Mouse (Mus musculus): ENCODE data around the gene Tbc1d8.

Gene Tbc1d8

DNA sequence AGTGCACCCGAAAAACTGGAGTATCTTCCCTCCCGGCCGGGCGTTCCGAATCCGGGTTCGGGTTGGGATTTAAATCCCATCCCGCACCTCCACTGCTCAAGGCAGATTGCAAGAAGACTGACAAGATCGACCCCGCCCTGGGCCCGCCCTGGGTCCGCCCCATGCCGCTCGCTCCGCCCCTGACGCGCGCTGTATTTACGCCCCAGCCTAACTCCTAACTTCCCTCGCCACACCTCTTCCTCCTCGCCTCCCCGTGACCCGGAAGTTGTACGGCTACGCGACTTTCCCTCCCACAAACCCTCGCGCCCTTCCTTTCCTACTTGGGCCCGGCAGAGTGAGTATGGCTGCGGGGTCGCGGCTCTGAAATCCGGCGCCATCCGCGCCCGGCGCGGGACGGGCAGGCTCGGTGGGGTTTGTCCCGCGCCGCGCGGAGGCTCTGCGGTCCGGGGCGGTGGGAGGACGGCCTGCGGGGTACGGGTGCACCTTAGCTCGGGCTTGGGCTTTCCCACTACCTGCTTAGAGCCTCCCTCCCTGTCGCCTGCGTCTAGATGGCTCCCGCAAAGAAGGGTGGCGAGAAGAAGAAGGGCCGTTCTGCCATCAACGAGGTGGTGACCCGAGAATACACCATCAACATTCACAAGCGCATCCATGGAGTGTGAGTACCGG lies 110.8 kb downstream of the Tbc1d8 start, which contains the start of gene Rpl31:
Rpl31 (plus strand) TSS at position 242 of the 666 bp plus-strand sequence.
- in situ Hi-C loops (cut with MseI, MboI): no loop called here

DNA sequence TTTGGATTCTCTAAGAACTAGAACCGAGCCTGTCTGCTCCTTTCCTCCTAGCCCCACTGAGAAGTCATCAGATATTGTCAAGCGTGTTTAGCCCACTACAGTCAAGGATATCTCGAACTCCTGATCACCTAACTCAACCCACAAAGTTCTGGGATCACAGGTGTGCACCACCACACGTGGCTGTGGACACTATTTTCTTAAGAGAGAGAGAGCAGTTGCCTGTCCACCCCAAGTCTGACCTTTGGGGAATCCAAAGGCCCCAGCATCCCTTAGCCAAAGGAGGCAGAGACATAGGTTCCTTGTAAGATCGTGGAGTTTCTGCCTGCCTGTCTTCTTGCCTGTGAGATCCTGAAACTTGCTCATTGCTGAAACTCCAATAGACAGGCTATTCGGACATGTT lies 111.5 kb downstream of the Tbc1d8 start:
- in situ Hi-C loops (cut with MseI, MboI): no loop called here

DNA sequence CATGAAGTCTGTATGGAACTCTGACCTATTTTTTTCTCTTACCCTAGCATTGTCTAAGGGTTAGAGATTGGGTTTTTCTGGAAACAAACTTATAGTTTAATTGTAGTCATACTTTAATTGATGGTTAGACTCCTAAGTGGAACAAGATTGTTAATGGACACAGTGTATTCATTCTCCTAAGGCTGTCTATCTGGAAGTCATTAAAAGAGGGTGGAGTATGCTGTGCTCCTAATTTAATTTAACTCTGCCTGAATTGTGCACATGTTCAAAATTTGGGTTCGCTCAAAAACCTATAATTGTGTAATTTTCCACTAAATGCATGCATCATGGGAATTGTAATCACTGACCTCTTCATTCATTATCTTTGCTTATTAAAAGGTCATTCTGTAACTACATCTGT lies 113.0 kb downstream of the Tbc1d8 start:
- in situ Hi-C loops (cut with MseI, MboI): no loop called here

DNA sequence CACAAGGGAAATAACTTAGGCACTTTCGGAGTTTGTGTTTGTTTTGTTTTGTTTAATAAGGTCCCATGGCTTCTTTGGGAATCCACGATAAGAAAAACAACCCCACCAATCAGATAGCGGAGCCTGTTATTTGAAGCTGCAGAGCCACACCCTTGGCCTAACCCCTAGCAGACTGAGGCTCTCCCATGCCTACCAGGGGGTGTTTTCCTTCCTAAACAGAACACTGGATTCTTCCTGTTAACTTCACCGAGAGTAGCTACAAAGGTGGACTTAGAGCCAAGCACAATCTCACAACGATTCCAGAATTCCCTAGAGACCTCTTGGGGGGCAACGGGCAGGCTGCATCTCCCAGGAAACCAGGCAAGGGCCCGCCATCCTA lies 116.1 kb downstream of the Tbc1d8 start:
- in situ Hi-C loops (cut with MseI, MboI): no loop called here

DNA sequence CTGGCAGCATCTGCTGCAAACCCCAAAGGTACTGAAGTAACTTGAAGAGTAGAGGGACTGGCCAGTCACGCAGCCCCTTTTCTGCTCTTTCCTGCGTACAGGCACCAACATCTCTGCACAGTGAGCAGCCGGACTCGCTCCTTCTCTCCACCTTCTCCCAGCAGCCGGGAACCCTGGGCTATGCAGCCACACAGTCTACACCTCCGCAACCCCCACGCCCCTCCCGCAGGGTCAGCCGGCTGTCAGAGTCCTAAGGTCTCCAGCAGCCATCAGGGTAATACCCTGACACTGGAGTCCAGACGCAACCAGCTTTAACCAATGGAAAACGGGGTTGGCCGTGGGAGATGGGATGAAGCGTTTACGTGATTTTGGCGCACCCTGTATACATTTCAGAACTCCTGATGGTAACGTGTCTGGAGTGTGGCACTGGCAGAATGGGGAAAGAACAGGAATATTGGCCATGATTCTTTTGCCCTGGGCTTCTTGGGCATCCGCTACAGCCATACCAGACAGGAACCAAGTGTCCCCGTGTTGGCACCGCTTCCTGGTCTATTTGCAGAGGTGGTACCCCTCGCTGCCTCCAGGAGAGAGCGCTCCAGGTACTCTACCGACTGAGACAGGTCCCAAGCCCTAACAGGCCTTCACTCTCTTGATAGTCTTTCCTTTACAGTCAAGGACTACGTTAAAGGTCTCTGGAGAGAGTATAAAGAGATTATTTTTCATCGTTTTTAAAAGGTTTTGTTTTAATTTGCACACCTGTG lies 116.6 kb downstream of the Tbc1d8 start:
- in situ Hi-C loops (cut with MseI, MboI): no loop called here

DNA sequence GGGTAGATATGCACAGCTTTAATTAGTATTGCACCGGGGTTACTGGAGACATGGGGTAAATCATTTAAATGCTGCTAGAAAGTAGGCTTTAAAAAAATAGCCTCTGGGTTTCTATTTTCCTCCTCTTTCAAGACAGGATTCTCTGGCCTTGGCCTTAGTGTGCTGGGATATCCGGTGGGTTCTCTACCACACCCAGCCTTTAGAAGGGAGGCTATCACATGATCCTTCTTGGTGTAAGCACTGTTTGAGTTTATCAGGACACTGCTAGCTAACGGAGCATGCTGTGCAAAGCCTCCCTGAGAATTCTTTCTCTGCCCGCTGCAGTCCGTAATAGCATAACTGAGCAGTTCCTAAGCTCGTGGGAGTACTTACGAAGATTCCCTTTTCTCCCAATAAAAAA lies 129.1 kb downstream of the Tbc1d8 start:
- in situ Hi-C loops (cut with MseI, MboI): loop anchor here (5.0 kb wide), 2 partner anchors 337 to 347 kb away; no protein-coding TSS in a partner anchor

DNA sequence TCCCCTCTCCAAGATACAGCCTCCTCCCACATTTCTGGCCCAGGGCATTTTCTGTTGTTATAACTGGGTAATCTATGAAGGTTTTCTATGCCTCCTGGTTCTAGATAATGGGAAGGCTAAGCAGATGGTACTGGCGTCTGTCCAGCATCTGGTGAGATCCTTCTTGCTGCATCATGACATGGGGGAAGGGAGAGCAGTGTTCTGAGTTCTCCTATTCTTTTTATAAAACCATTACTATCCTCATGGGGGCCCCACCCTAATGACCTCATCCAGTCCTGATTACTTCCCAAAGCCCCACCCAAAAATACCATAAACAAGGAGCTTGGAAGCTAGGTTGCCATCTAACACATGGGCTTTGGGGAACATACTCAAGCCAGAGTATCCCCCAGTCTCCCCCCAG lies 129.6 kb downstream of the Tbc1d8 start:
- in situ Hi-C loops (cut with MseI, MboI): loop anchor here (5.0 kb wide), 2 partner anchors 337 to 347 kb away; no protein-coding TSS in a partner anchor

DNA sequence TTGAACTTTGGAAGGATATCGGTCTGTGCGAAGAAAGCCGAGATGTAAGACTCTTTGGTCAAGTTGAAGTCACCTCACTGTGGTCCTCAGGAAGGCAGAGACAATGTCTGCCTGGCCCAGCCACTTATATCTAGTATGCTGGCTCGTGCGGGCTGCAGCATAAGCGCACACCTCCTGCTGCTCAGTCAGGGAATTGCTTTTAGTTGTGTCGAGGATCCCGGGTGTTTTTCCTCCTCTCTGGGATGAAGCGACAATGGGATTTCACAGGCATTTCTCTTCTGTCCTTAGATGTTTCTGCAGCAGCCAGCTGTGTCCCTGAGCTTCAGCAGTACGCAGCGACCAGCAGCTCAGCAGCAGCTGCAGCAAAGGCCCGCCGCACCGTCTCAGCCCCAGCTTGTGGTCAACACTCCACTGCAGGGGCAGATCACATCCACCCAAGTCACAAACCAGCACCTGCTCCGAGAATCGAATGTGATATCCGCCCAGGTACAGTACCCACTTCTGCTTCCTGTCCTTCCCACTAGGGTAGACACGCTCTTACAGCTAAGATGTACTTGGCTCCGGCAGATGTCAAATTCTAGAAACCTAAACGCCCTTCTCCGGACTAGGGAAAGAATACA lies 133.5 kb downstream of the Tbc1d8 start:
- in situ Hi-C loops (cut with MseI, MboI): loop anchor here (5.0 kb wide), 3 partner anchors 128 to 343 kb away; no protein-coding TSS in a partner anchor

DNA sequence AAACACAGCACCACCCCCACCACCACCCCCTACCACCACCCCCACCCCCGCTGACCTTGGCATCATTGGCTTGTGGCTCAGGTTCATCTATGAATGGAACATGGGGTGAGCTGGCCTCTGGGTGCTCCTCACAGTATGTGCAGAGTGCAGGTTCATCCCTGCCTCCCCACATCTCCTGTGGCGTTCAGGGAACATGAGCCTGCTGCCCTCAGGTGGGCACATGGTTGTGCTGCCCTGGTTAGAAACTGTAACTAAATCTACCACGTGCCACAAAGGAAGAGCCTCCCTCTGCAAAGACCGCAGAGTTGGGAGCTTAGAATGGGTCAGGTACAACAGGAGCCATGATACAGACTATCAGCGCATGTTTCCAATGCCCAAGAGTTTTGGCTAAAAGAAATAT lies 135.3 kb downstream of the Tbc1d8 start:
- in situ Hi-C loops (cut with MseI, MboI): loop anchor here in 1 of 2 experiments (5.0 kb wide), 1 partner anchor 126 kb away; no protein-coding TSS in a partner anchor

DNA sequence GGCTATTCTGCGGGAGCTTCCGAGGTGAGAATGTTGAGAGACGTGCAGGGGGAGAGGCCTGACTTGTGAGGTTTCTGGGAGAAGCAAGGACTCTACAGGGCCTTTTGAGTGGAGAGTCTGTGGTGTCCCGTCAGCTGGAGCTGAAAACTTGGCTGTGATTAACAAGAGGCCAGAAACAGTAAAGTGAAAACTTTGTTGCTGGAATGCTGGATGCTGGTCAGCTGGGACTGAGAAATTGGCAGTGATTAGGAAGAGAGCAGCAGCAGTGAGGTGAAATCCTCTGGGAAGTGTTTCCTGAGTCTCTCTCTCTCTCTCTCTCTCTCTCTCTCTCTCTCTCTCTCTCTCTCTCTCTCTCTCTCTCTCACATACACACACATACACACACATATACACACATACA lies 136.7 kb downstream of the Tbc1d8 start:
- in situ Hi-C loops (cut with MseI, MboI): loop anchor here in 1 of 2 experiments (5.0 kb wide), 1 partner anchor 125 kb away; no protein-coding TSS in a partner anchor

DNA sequence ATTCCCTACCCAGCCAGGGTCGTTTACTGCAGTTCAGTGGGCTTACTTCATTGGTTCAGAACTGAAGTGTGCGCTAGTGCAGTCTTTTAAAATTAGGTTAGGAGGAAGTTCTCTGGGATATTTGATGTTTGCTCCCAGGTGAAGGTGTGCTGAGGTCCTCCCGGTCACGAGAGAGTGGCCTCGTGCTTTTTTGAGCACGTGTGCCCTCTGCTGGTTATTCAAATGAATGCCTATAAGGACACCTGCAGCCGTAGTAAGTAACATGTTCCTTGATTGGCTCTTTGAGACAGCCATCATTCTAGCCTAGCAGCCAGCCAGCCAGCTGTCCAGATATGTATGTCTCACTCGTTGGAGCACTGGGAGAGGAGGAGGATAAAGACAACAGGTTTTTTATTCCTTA lies 137.9 kb downstream of the Tbc1d8 start:
- in situ Hi-C loops (cut with MseI, MboI): loop anchor here in 1 of 2 experiments (5.0 kb wide), 1 partner anchor 123 kb away; no protein-coding TSS in a partner anchor

DNA sequence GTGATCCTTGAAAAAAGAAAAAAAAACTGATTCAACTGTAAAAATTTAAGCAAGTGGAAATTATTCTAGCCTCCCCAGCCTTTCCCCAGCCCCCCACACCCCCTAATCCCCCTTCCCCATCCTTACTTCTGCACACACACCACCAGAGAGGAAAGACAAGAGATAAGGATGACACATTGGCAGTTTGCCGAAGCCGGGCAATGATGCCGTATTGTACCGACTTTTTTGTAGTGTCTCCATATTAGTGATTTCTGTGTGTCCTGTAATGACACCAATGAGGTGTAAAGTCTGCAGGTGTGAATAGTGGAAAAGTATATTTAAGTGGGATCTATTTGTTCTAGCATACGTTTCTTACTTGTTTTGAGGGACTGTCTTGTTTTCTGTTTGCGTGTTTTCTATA lies 138.4 kb downstream of the Tbc1d8 start:
- in situ Hi-C loops (cut with MseI, MboI): loop anchor here in 1 of 2 experiments (5.0 kb wide), 1 partner anchor 123 kb away; no protein-coding TSS in a partner anchor

DNA sequence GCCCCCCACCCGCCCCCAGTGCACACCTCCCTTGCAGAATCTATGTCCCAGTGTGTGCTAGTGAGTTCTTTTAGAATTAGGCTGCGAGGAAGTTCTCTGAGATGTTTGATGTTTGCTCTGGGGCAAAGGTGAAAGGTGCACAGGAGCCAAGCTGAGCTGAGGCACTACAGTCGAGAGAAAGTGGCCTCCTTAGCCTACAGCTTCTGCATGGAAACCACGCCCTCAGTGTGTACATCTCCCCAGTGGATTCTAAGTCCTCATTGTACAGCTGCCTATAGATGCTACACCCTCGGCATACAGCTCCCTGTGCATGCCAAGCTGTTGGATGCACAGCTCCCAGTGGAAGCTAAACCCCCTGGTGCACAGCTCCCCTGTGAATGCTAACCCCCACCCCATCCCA lies 139.1 kb downstream of the Tbc1d8 start:
- in situ Hi-C loops (cut with MseI, MboI): loop anchor here in 1 of 2 experiments (10.0 kb wide), 1 partner anchor 115 kb away; no protein-coding TSS in a partner anchor

DNA sequence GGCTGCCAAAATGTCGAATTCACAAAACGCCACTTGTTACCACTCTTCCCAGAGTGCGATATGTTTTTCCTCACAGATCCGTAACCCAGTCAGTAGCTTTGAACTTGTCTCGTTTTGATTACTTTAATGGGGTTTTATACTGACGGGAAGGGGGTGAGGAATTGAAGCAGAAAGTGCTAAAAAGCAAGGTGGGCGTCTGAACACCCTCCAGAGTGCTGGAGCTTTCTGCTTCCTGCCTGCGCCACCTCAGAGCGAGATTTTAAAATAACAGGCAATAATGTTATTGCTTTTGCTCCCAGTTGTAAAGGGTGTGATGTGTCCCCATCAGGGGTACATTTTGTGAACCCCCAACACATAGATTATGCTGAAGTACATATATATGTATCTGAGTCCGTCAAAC lies 139.7 kb downstream of the Tbc1d8 start:
- in situ Hi-C loops (cut with MseI, MboI): loop anchor here in 1 of 2 experiments (10.0 kb wide), 1 partner anchor 114 kb away; no protein-coding TSS in a partner anchor

DNA sequence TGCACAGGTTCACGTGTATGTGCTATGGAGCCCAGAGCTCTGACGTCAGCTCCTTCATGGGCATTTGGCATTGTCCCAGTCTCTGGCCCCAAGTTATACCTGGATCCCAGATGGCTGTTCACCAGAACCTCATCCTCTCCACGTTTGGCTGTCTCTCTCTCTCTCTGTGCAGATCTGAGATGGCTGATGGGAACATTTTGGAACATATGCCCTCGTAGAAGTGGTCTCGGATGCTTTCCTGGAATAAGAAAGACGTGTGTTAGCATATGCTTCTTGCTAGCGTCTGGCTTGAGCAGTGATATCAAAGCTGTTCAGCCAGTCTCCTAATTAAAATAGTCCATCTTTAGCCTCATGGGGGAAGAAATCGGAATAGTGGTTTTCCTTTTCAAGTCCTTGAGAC lies 141.8 kb downstream of the Tbc1d8 start:
- in situ Hi-C loops (cut with MseI, MboI): loop anchor here in 1 of 2 experiments (10.0 kb wide), 1 partner anchor 112 kb away; no protein-coding TSS in a partner anchor

DNA sequence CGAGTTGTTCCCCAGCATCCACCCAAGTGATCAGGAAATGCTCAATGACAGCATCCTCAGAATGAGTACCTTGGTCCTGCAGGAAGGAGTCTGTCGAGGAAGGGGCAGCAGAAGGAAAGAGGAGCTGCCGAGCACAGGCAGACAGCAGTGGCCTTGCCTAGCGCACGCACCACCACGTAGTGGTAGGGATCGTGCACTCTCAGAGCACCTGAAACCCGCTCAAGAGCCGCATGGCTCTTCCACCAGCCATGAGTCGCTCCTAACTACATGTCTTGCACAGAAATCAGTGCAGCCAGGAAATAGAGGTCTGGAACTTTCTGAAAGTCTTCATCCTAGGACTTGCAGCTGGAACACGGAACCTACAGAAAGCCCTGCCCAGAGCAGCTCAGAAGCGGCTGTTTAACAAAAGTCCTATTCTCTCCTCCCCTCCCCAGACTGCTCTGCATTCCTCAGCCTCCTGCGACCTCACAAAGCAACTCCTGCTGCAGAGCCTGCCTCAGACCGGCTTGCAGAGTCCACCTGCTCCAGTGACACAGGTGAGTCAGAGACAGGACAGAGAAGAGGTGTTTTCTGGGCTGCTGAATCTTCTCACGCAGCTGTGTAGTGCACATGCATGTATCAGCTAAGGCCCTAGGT lies 142.9 kb downstream of the Tbc1d8 start:
- in situ Hi-C loops (cut with MseI, MboI): loop anchor here in 1 of 2 experiments (10.0 kb wide), 1 partner anchor 111 kb away; no protein-coding TSS in a partner anchor

DNA sequence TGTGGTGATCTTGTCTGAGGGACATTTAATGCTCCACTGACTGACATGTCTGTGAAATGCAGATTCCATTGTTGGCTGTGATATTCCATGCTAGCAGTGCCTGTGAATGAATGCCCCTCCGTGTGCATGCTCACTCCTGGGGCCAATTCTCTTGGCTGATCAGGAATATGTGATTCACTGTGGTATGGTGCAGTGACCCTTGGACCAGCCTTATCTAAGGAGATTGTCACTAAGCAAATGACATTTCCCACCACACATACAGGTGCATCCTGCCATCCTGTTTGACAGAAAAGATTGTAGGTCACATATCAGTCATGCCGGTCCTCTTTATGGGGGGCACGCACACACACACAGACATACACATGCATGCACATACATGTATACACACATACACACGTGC lies 146.1 kb downstream of the Tbc1d8 start:
- in situ Hi-C loops (cut with MseI, MboI): loop anchor here in 1 of 2 experiments (10.0 kb wide), 1 partner anchor 108 kb away; no protein-coding TSS in a partner anchor

DNA sequence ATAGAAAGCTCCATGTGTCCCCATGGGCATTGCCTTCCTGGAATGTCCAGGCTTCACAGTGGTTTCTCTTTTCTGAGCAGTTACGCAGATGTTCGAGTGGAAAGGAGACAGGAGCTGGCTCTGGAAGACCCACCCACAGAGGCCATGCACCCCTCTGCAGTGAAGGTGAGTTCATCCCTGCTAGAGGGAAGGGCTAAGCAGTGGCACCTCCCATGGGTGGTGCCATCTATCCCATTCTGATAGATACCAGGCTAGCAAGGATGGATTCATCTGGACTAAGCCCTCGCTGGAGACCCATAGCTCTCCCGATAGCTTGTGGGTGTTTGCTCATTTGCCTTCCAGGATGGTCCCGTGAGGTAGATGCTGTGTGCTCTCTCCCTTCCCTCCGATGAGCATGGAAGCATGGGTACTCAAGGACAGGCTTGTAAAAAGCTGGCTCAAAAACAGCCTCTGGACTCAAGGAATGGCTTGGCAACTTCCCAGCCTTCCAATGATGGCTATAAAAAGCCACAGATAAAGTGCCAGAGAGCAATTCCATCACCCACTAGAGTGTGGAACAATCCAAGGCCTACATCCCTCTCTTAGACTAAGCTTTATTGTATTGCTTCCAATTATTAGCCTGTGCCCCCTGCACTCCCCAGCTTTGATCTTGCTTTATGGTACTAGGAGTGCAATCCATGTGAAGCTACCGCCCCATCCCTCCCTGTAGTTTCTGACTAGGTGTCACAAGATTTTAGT lies 147.5 kb downstream of the Tbc1d8 start:
- in situ Hi-C loops (cut with MseI, MboI): loop anchor here in 1 of 2 experiments (10.0 kb wide), 1 partner anchor 106 kb away; no protein-coding TSS in a partner anchor

DNA sequence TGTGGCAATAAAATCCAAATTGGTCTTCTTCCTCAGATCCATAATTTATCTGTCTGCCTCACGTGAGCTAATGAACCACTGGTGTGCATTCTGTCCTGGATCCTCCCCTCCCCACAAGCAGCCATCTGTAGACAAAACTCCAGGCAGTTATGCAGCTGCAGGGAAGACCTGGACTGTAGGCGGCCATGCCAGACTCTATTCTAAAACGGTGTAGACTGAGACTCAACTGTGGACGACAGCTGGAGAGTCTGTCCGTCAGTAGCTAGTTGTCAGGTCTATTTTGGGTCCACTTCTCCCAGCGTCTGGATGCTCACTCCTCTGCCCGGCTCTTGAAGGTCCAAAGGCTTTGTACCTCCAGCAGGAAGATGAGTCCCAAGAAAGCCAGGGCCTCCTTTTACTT lies 151.0 kb downstream of the Tbc1d8 start:
- in situ Hi-C loops (cut with MseI, MboI): no loop called here

DNA sequence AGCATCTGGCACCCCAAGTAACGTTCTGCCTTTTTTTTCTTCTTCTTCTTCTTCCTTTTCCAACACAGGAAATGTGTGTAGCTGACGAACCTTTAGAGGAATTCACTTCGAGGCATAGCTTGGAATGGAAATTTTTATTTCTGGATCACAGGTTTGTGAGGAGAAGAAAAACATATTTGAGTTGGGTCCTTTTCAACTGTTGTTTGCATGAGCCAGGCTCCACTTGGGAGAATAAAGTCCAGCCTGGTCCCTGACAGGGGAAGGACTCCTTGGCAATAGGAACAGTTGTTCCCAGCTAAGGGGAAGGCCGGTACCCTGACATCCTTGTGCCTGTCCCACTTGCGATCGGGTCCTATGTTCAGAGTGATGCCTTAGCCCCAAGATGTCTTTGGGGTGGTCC lies 153.3 kb downstream of the Tbc1d8 start:
- in situ Hi-C loops (cut with MseI, MboI): no loop called here
